Mouse (Mus musculus): Measurements from ENCODE around the gene Esrrb. TPM values are rescaled to one million over a fixed set of nuclear protein-coding genes. Genes with fewer than 3 reads are reported as not detected.

Gene Esrrb
- total RNA-seq, 2 experiments from 2014 or later, result not detected

- no peak for ATAC-seq (replicated peaks; ENCODE audit: poor library complexity)
Measured at GRCm38 (mm10) chr12:86558889-86559288, 198.0 kb downstream of the Esrrb start.

- ATAC-seq (replicated peaks; ENCODE audit: poor library complexity), result no peak
Measured at GRCm38 (mm10) chr12:86562705-86563104, 201.8 kb downstream of the Esrrb start.

- ATAC-seq (replicated peaks; ENCODE audit: poor library complexity), result no peak
Measured at GRCm38 (mm10) chr12:86565996-86566395, 205.1 kb downstream of the Esrrb start.

Other genes starting within 250 kb of the Esrrb start
- gene Gpatch2l, start 119.3 kb upstream of the Esrrb start, total RNA-seq (2015), result 17.1 and 17.6 TPM in 2 replicates
- gene Gpatch2l, start 119.3 kb upstream of the Esrrb start, total RNA-seq (2017), result 23.0 and 27.3 TPM in 2 replicates

All from megakaryocyte progenitor cell, adult 5-6 weeks (primary cell).